Mouse (Mus musculus) mouse embryonic stem cell (cell line): ENCODE data around the gene Pepd.

Experiments
- in situ Hi-C, 2 experiments: fragments of 300-500 bp; cut with MboI; formaldehyde crosslinking; loops; 1 replicate in 1 of 2; 3 replicates in 1 of 2; pipeline ENCODE4 v1.14.3; 2019 to 2020; ENCODE audit warnings: low sequenced_read_pairs in 2 of 2, low pct_unique_long_range_greater_than_20kb in 1 of 2, mixed read lengths in 1 of 2; ENCODE audit not compliant: unreplicated experiment in 1 of 2

Pepd gene

GRCm38 (mm10) chr7:35065958-35066357 is 153.8 kb downstream of the Pepd start:
- in situ Hi-C loops, result no loop called here

- in situ Hi-C loops, result no loop called here
These were observed 154.5 kb downstream of the Pepd start for GRCm38 (mm10) chr7:35066640-35067212.

- in situ Hi-C loops, result no loop called here
These were observed 164.5 kb downstream of the Pepd start for GRCm38 (mm10) chr7:35076645-35077044.

GRCm38 (mm10) chr7:35080843-35081338 is 168.7 kb downstream of the Pepd start:
- in situ Hi-C loops, result no loop called here

GRCm38 (mm10) chr7:35081406-35082104 is 169.4 kb downstream of the Pepd start:
- in situ Hi-C loops, result no loop called here

- in situ Hi-C loops, result no loop called here
These were observed 172.6 kb downstream of the Pepd start for GRCm38 (mm10) chr7:35084565-35085360.

- in situ Hi-C loops, result no loop called here
These were observed 174.2 kb downstream of the Pepd start for GRCm38 (mm10) chr7:35086271-35086861.

GRCm38 (mm10) chr7:35090550-35090949 is 178.4 kb downstream of the Pepd start:
- in situ Hi-C loops, result no loop called here
